Mouse (Mus musculus): Measurements from ENCODE around the gene Zdhhc15. TPM values are rescaled to one million over a fixed set of nuclear protein-coding genes. Genes with fewer than 3 reads are reported as not detected.
"Not testable (repeated sequence)": the region's sequence is repeated elsewhere in the genome, so short reads cannot be mapped to it uniquely, and the experiment has no call there.

Zdhhc15 gene
- polyA plus RNA-seq (2016; fragmentation: Nextera tagmentation; extraction: Ambion mirVana) = 10.2 and 11.8 TPM in 2 replicates

DNA sequence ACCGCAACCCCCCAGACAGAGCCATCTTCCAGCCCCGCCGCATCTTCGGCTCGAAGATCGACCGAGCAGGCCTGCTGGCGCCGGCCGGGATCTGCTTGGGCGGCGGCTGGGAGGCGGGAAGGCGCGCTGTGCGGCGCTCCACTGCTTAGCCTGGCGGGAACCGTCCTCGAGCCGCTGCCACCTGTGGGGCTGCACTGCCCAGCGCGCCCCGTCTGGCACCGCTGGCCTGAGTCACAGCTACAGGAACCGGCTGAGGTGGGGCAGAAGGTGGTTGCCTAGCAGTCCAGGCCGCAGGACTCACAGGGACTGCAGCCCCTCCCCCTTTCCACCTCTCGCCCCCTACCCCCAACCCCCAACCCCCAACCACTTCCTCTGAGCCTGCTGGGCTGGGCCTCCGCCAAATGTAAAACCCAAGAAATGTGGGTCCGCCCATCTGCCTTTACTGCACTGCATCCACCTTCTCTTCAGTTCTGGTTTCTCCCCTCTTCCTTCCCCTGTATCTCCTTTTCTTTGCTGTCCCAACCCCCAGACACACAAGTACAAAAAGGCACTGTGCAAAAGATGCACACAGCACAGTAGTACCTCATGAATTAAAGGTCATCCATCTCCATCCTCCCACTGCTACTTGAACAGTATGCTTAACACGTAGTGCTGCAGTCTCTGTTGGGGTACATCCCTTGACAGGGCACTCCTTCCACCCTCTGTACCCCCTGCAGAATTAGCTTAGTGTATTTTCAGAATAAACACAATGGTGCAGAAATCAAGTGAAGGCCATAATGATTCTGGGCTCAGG, at the start of gene Zdhhc15:
Gene Zdhhc15, minus strand, starts transcription at position 308 of the 793 bp plus-strand sequence.
- peaks cover 90% of the 10 kb centered on the region for H3K27me3 ChIP-seq (ENCODE audit: poor library complexity, severe bottlenecking)
- no peaks in the 10 kb centered on the region for H3K9me3 ChIP-seq
- 13% methylated on average over 30 of the region's 31 CpGs for WGBS
- DNase-seq (ENCODE audit: extremely low spot score, low spot score) = peak; percentile 58
- H3K36me3 ChIP-seq (replicated peaks) = no peaks in the 10 kb centered on the region
- peak within 1 kb of the TSS; percentile 88 for H3K27ac ChIP-seq
- H3K4me3 ChIP-seq = peak within 1 kb of the TSS; percentile 57
- peaks cover 12% of the 10 kb centered on the region; the same call in 1 of the 2 replicates for H3K4me1 ChIP-seq

DNA sequence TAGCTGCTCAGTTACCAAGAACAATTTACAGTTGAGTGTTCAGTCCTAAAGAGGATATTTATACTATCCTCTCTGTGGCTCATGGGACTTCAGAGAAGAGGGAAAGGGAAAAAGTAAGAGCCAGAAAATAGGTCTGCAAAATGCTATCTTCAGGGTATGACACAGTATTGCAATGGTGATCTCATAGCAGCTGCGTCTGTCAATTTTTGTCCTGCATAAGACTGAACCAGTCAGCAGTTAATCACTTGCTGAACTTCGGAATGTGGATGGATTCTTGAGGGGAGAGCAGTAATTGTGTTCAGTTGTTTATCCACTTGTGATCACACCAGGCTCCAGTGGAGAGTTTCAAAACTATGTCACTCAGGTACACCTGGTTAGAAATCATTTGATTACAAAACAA, 37.1 kb upstream of the Zdhhc15 start:
- no peaks in the 10 kb centered on the region for H3K4me1 ChIP-seq
- DNase-seq (ENCODE audit: extremely low spot score, low spot score) = no peak
- no peaks in the 10 kb centered on the region for H3K9me3 ChIP-seq
- no peak overlapping the region for H3K27ac ChIP-seq
- peaks cover 44% of the 10 kb centered on the region for H3K27me3 ChIP-seq (ENCODE audit: poor library complexity, severe bottlenecking)
- H3K36me3 ChIP-seq (replicated peaks) = no peaks in the 10 kb centered on the region
- no peak overlapping the region for H3K4me3 ChIP-seq
- WGBS = 91% methylated on average over 2 of the region's 2 CpGs

DNA sequence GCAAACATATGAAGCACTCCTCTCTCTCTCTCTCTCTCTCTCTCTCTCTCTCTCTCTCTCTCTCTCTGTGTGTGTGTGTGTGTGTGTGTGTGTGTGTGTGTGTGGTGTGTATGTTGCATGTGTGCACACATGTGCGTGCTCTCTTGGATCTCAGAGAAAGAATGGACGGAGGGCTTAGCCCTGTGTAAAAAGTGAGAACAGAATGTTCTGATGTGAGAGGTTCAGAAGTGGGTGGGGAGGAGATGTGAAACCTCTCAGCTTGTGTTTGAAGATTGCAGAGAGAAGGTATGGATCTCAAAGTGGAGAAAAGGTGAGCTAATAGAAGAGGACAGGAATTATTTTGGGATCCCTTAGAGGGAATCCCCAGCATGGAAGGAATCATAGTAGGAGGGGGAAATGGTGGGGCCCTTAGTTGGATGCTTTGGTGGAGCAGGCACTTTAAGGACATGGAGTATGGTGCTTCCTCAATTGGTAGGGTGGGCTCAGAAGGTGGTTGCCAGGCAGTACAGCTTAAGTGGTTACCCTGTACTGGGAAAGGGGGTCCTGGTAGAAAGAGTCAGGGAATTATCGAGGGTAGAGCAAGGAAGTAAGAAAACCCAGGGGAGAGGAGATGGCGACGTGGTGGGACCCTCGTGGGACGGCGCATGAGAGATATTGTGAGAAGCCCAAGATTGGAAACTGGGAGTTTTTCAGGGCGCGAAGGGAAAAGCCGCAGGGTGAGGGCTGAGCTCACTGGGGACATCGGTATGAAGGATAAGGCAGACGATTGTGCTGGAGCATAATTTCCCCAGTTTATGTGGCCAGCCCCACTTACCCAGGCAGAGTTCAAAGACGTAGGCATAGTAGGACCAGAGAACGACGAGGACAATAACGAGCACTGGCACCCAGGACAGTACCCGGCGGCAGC, 761 bp downstream of the Zdhhc15 start:
- Histone ChIP-seq H3K4me3 (peak overlapping the region; percentile 57), H3K27ac (peak overlapping the region; percentile 88), H3K27me3 (ENCODE audit: poor library complexity, severe bottlenecking) (peaks cover 86% of the 10 kb centered on the region), H3K36me3 (replicated peaks) (no peaks in the 10 kb centered on the region), H3K4me1 (peaks cover 12% of the 10 kb centered on the region; the same call in 1 of the 2 replicates), H3K9me3 (no peaks in the 10 kb centered on the region)
- WGBS = 31% methylated on average over 19 of the region's 19 CpGs
- DNase-seq (ENCODE audit: extremely low spot score, low spot score) = no peak

DNA sequence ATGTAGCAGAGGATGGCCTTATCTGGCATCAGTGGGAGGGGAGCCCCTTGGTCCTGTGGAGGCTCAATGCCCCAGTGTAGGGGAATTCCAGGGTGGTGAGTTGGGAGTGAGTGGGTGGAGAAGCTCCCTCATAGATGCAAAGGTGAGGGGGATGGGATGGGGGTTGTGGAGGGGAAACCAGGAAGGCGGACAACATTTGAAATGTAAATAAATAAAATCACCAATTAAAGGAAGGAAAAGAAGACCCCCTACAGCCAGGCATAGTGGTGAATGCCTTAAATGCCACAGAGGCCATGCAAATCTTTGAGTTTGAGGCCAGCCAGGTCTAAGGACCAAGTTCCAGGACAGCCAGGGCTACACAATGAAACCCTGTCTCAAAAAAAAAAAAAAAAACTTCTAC, 13.9 kb downstream of the Zdhhc15 start:
- 92% methylated on average over 1 of the region's 1 CpGs for WGBS
- H3K27ac ChIP-seq = no peak overlapping the region
- no peaks in the 10 kb centered on the region for H3K9me3 ChIP-seq
- peaks cover 55% of the 10 kb centered on the region for H3K27me3 ChIP-seq (ENCODE audit: poor library complexity, severe bottlenecking)
- no peak for DNase-seq (ENCODE audit: extremely low spot score, low spot score)
- no peak overlapping the region for H3K4me3 ChIP-seq
- H3K4me1 ChIP-seq = no peaks in the 10 kb centered on the region
- no peaks in the 10 kb centered on the region for H3K36me3 ChIP-seq (replicated peaks)

DNA sequence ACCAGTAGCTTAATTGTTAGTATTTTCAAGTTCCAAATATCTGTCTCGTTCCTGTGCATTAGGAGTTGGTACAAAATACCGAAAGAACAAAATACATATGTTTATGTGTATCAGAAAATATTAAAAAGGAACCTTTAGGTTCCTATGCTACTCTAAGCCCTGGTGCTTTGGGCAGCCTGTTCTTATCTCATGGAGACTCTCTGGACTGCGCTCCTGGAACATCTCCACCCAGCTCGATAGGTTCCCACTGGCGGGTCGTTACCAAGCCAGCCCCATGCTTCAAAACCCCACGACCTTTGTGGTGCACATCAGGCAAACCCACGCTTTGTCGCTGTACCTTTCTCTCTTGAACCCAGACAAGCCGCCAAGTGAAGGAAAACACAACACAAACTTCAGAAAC, 58.3 kb downstream of the Zdhhc15 start:
- no peaks in the 10 kb centered on the region for H3K4me1 ChIP-seq
- no peak overlapping the region for H3K27ac ChIP-seq
- no peaks in the 10 kb centered on the region for H3K9me3 ChIP-seq
- H3K36me3 ChIP-seq (replicated peaks) = no peaks in the 10 kb centered on the region
- peaks cover 66% of the 10 kb centered on the region for H3K27me3 ChIP-seq (ENCODE audit: poor library complexity, severe bottlenecking)
- no peak overlapping the region for H3K4me3 ChIP-seq
- WGBS = 90% methylated on average over 10 of the region's 10 CpGs
- DNase-seq (ENCODE audit: extremely low spot score, low spot score) = no peak

DNA sequence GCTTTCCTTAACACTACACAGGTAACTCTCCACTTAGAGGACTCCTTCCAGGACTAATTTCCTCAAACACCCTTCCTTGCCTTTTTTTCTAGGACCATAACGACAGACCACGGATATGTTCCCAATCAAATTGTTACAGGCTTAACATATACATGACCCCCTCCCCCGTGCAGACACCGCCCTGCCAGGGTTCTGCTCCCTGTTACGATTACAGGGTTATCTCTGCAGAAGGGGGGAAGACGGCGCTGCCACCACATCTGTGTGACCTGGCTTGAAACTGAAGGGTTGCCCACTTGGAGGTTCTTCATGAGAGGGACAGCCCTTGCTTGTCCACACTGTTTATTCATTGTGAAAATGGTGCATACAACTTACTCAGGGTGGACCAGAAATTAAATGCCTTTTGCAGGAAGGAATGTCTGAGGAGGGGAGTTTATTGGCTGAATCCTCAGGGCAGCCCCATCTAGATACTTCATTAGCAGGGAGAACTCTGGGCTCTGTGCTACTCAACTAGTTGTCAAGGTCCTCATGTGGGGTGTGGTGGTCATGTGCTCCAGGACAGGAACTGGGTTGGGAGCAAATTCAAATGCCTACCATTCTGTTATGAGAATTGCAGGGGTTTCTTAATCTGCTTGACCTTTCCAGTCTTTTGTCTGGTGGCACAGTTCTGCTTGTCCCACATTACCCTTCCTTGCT, 67.0 kb downstream of the Zdhhc15 start:
- not testable (repeated sequence) for H3K9me3 ChIP-seq
- WGBS = 90% methylated on average over 2 of the region's 7 CpGs

DNA sequence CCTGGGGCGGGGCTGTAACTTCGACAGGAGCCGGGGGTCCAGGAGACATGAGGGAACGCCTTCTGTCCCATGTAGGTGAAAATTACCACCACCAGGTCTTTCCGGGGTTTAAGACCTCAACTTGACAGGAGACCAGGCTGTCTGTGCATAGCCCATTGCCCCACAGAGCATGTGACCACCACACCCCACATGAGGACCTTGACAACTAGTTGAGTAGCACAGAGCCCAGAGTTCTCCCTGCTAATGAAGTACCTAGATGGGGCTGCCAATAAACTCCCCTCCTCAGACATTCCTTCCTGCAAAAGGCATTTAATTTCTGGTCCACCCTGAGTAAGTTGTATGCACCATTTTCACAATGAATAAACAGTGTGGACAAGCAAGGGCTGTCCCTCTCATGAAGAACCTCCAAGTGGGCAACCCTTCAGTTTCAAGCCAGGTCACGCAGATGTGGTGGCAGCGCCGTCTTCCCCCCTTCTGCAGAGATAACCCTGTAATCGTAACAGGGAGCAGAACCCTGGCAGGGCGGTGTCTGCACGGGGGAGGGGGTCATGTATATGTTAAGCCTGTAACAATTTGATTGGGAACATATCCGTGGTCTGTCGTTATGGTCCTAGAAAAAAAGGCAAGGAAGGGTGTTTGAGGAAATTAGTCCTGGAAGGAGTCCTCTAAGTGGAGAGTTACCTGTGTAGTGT, 68.5 kb downstream of the Zdhhc15 start:
- peaks cover 65% of the 10 kb centered on the region for H3K27me3 ChIP-seq (ENCODE audit: poor library complexity, severe bottlenecking)

More for the DNA sequence above, 67.0 kb downstream of the Zdhhc15 start:
- H3K36me3 ChIP-seq (replicated peaks); DNase-seq (ENCODE audit: extremely low spot score, low spot score); H3K4me1 ChIP-seq; H3K27ac ChIP-seq; H3K4me3 ChIP-seq: not testable (repeated sequence)
- peaks cover 52% of the 10 kb centered on the region for H3K27me3 ChIP-seq (ENCODE audit: poor library complexity, severe bottlenecking)

DNA sequence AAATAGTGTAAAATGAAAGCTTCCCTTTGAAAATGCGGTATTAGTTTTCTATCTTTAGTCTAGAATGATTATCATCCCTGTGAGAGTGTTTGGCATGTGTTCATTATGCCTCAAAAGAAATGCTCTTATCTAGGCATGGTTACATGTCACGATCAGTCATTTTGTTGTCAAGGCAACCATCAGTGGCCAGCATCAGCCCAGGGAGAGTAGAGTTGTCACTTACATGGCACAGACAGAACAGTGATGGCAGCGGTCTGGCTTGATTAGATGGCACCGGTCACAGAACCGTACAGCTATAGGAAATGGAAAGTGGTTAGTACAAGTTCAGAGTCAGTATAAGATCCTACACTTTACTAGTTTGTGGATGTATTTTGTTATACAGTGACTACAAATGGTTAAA, 96.9 kb downstream of the Zdhhc15 start:
- Histone ChIP-seq H3K27me3 (ENCODE audit: poor library complexity, severe bottlenecking) (peaks cover 84% of the 10 kb centered on the region), H3K27ac (no peak overlapping the region), H3K36me3 (replicated peaks) (no peaks in the 10 kb centered on the region), H3K9me3 (no peaks in the 10 kb centered on the region), H3K4me1 (no peaks in the 10 kb centered on the region), H3K4me3 (no peak overlapping the region)
- 89% methylated on average over 5 of the region's 5 CpGs for WGBS
- no peak for DNase-seq (ENCODE audit: extremely low spot score, low spot score)

More for the DNA sequence above, 68.5 kb downstream of the Zdhhc15 start:
- 90% methylated on average over 8 of the region's 13 CpGs for WGBS
- not testable (repeated sequence) for H3K27ac ChIP-seq; H3K4me1 ChIP-seq; H3K4me3 ChIP-seq; H3K36me3 ChIP-seq (replicated peaks); DNase-seq (ENCODE audit: extremely low spot score, low spot score); H3K9me3 ChIP-seq

DNA sequence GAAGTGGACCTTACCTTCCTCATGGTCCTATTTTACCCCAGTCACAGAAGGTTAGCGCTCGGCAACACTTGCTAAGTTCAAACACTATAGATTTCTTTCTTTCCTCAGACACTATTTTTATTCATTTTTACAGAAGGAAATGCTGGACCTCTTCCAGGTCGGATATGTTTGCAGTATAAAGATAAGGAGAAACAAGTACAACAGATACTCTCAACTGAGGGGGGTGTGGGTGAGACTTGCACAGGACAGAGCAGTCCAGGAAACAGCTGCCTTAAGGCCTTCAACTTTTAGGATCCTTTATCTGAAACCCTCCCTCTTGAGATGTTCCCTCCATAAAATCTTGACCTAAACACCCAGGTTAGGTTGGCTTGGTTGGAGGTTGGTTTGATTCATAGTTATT, 103.4 kb downstream of the Zdhhc15 start:
- Histone ChIP-seq H3K36me3 (replicated peaks) (no peaks in the 10 kb centered on the region), H3K27me3 (ENCODE audit: poor library complexity, severe bottlenecking) (peaks cover 90% of the 10 kb centered on the region), H3K27ac (no peak overlapping the region), H3K9me3 (no peaks in the 10 kb centered on the region), H3K4me3 (no peak overlapping the region), H3K4me1 (no peaks in the 10 kb centered on the region)
- 86% methylated on average over 3 of the region's 3 CpGs for WGBS
- DNase-seq (ENCODE audit: extremely low spot score, low spot score) = no peak

DNA sequence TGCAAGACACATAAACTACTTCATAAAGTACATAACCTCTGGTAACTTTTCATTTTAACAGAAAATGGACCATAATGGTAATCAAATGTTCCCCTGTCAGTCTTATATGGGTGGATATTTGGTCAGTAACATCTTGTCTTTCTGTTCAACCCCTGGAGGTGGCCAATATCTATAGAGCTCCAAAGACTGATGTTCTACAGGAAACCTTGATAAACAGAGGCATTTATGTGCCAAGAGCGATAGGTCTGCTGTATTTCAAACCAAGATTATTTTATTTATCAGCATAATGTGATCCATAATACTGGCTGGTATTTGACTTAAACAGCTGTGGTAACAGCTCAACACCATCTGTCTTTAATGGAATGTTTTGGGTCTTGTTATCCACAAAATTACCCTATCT, 125.6 kb downstream of the Zdhhc15 start:
- 92% methylated on average over 1 of the region's 1 CpGs for WGBS
- Histone ChIP-seq H3K27me3 (ENCODE audit: poor library complexity, severe bottlenecking) (peaks cover 85% of the 10 kb centered on the region), H3K4me1 (no peaks in the 10 kb centered on the region), H3K36me3 (replicated peaks) (no peaks in the 10 kb centered on the region), H3K27ac (no peak overlapping the region), H3K4me3 (no peak overlapping the region), H3K9me3 (no peaks in the 10 kb centered on the region)
- DNase-seq (ENCODE audit: extremely low spot score, low spot score) = no peak

DNA sequence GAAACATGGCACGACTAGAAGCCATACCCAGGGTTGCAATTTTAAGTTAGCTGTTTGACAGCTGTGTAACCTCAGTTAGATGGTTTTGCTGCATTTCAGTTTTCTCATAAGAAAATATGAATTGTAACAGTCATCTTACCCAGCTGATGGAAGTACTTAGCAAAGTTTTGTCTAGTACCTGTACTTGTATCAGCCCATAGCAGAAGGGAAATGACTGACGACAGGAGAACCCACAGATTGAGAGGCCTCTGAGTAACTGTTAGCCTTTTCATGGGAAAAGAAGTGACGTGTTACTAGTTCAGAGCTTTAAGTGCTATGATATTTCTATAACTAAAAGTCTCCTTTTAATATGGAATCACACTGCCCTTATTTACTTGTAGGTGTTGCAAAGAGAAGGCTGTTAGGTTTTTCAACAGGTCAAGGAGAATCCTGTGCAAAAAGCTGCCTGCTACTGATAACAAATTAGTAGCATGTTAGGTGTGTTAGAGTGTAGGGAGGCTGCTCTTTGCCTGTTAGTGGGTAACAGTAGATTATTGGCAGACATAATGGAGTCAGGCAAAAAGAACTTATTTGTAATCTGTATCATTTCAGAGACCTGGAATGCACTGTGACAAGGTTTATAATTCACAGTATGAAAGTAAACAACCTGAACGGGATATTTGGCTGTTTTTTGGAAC, 126.8 kb downstream of the Zdhhc15 start:
- Histone ChIP-seq H3K4me1 (no peaks in the 10 kb centered on the region), H3K9me3 (no peaks in the 10 kb centered on the region), H3K27me3 (ENCODE audit: poor library complexity, severe bottlenecking) (peaks cover 85% of the 10 kb centered on the region), H3K27ac (no peak overlapping the region), H3K4me3 (no peak overlapping the region), H3K36me3 (replicated peaks) (no peaks in the 10 kb centered on the region)
- 82% methylated on average over 4 of the region's 4 CpGs for WGBS
- DNase-seq (ENCODE audit: extremely low spot score, low spot score) = no peak

DNA sequence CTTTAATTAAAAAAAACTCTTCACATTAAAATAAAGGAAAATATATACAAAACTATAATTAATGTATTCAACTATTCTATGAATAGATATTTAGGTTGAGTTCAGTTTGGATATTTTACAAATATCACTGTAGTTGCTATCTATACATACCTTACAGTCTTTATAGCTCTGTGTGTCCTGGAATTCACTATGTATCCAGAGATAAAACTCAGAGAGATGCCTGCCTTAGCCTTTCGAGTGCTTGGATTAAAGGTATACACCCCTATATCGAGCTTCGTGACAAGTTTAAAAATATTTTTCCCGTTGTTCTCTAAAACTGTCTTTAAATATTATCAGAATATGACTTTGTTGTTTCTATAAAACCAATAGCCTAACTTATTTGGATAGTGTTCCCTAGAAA, 128.2 kb downstream of the Zdhhc15 start:
- H3K27ac ChIP-seq = no peak overlapping the region
- H3K4me1 ChIP-seq = no peaks in the 10 kb centered on the region
- no peaks in the 10 kb centered on the region for H3K36me3 ChIP-seq (replicated peaks)
- no peak for DNase-seq (ENCODE audit: extremely low spot score, low spot score)
- peaks cover 85% of the 10 kb centered on the region for H3K27me3 ChIP-seq (ENCODE audit: poor library complexity, severe bottlenecking)
- no peak overlapping the region for H3K4me3 ChIP-seq
- no peaks in the 10 kb centered on the region for H3K9me3 ChIP-seq
- WGBS = 90% methylated on average over 4 of the region's 4 CpGs
